Mouse (Mus musculus): Measurements from ENCODE around the gene Tead3. TPM values are rescaled to one million over a fixed set of nuclear protein-coding genes. Genes with fewer than 3 reads are reported as not detected.
"Not testable (repeated sequence)": the region's sequence is repeated elsewhere in the genome, so short reads cannot be mapped to it uniquely, and the experiment has no call there.

The Tead3 gene
- polyA plus RNA-seq, 1 experiment from 2014 or later, result 18.8 TPM

GRCm38 (mm10) chr17:28344050-28344607 is 6.5 kb downstream of the Tead3 start:
- peak overlapping the region; percentile 52 for H3K4me2 ChIP-seq (replicated peaks)
- no peak overlapping the region for H3K9ac ChIP-seq
- H3K36me3 ChIP-seq, result peaks cover 13% of the 10 kb centered on the region
- H3K27ac ChIP-seq (replicated peaks), result 0 out of 2 replicates have a peak overlapping the region, but pooled peaks have one; percentile 96
- H3K4me1 ChIP-seq, result peaks cover 89% of the 10 kb centered on the region
- H3K4me3 ChIP-seq (replicated peaks), result peak overlapping the region; percentile 28; the same call in 1 of the 2 replicates
- no peaks in the 10 kb centered on the region for H3K27me3 ChIP-seq
- no peak for ATAC-seq (ENCODE audit: insufficient number of reproducible peaks, low FRiP score, low TSS enrichment, low read depth)
- WGBS, result 15% methylated on average over 4 of the region's 4 CpGs
- no peaks in the 10 kb centered on the region for H3K9me3 ChIP-seq (replicated peaks)

GRCm38 (mm10) chr17:28341091-28341490 is 9.5 kb downstream of the Tead3 start:
- no peaks in the 10 kb centered on the region for H3K9me3 ChIP-seq (replicated peaks)
- H3K36me3 ChIP-seq, result peaks cover 40% of the 10 kb centered on the region
- peak overlapping the region; percentile 24; the same call in 1 of the 2 replicates for H3K9ac ChIP-seq
- H3K27me3 ChIP-seq, result no peaks in the 10 kb centered on the region
- peaks cover 62% of the 10 kb centered on the region for H3K4me1 ChIP-seq
- peak; percentile 74 for ATAC-seq (ENCODE audit: insufficient number of reproducible peaks, low FRiP score, low TSS enrichment, low read depth)
- peak overlapping the region; percentile 49 for H3K4me2 ChIP-seq (replicated peaks)
- H3K27ac ChIP-seq (replicated peaks), result peak overlapping the region; percentile 88
- H3K4me3 ChIP-seq (replicated peaks), result peak overlapping the region; percentile 23
- WGBS, result 9% methylated on average over 26 of the region's 26 CpGs

GRCm38 (mm10) chr17:28340578-28340977 is 10.0 kb downstream of the Tead3 start:
- 37% methylated on average over 7 of the region's 7 CpGs for WGBS
- H3K9me3 ChIP-seq (replicated peaks), result no peaks in the 10 kb centered on the region
- H3K4me1 ChIP-seq, result peaks cover 61% of the 10 kb centered on the region
- no peaks in the 10 kb centered on the region for H3K27me3 ChIP-seq
- peaks cover 45% of the 10 kb centered on the region for H3K36me3 ChIP-seq
- H3K9ac ChIP-seq, result no peak overlapping the region
- peak overlapping the region; percentile 49 for H3K4me2 ChIP-seq (replicated peaks)
- ATAC-seq (ENCODE audit: insufficient number of reproducible peaks, low FRiP score, low TSS enrichment, low read depth), result no peak
- peak overlapping the region; percentile 23 for H3K4me3 ChIP-seq (replicated peaks)
- peak overlapping the region; percentile 88 for H3K27ac ChIP-seq (replicated peaks)

GRCm38 (mm10) chr17:28337547-28337946 is 13.1 kb downstream of the Tead3 start:
- ATAC-seq (ENCODE audit: insufficient number of reproducible peaks, low FRiP score, low TSS enrichment, low read depth), result no peak
- no peak overlapping the region for H3K9ac ChIP-seq
- H3K27ac ChIP-seq (replicated peaks), result no peak overlapping the region
- peaks cover 70% of the 10 kb centered on the region for H3K36me3 ChIP-seq
- no peaks in the 10 kb centered on the region for H3K9me3 ChIP-seq (replicated peaks)
- peaks cover 60% of the 10 kb centered on the region for H3K4me1 ChIP-seq
- no peak overlapping the region for H3K4me2 ChIP-seq (replicated peaks)
- 88% methylated on average over 7 of the region's 7 CpGs for WGBS
- no peak overlapping the region for H3K4me3 ChIP-seq (replicated peaks)
- H3K27me3 ChIP-seq, result no peaks in the 10 kb centered on the region

- H3K27ac ChIP-seq (replicated peaks), result peak overlapping the region; percentile 4; the same call in 1 of the 2 replicates
- peaks cover 51% of the 10 kb centered on the region for H3K4me1 ChIP-seq
- no peak overlapping the region for H3K4me2 ChIP-seq (replicated peaks)
- H3K4me3 ChIP-seq (replicated peaks), result no peak overlapping the region
- H3K27me3 ChIP-seq, result no peaks in the 10 kb centered on the region
- H3K9me3 ChIP-seq (replicated peaks), result no peaks in the 10 kb centered on the region
- H3K9ac ChIP-seq, result no peak overlapping the region
- WGBS, result 64% methylated on average over 10 of the region's 10 CpGs
- H3K36me3 ChIP-seq, result peaks cover 85% of the 10 kb centered on the region
- no peak for ATAC-seq (ENCODE audit: insufficient number of reproducible peaks, low FRiP score, low TSS enrichment, low read depth)
Observed at GRCm38 (mm10) chr17:28335267-28335666, 15.3 kb downstream of the Tead3 start.

- ATAC-seq (ENCODE audit: insufficient number of reproducible peaks, low FRiP score, low TSS enrichment, low read depth), result no peak
- H3K36me3 ChIP-seq, result peaks cover 69% of the 10 kb centered on the region
- H3K4me3 ChIP-seq (replicated peaks), result no peak overlapping the region
- H3K4me1 ChIP-seq, result peaks cover 61% of the 10 kb centered on the region
- no peaks in the 10 kb centered on the region for H3K27me3 ChIP-seq
- no peaks in the 10 kb centered on the region for H3K9me3 ChIP-seq (replicated peaks)
- H3K9ac ChIP-seq, result no peak overlapping the region
- H3K4me2 ChIP-seq (replicated peaks), result no peak overlapping the region
- WGBS, result 47% methylated on average over 31 of the region's 31 CpGs
- H3K27ac ChIP-seq (replicated peaks), result peak overlapping the region; percentile 19
Observed at GRCm38 (mm10) chr17:28332915-28333546, 17.6 kb downstream of the Tead3 start.

GRCm38 (mm10) chr17:28332113-28332914 is 18.3 kb downstream of the Tead3 start:
- Histone ChIP-seq H3K27me3 (no peaks in the 10 kb centered on the region), H3K27ac (replicated peaks) (peak overlapping the region; percentile 48), H3K4me3 (replicated peaks) (no peak overlapping the region), H3K9ac (no peak overlapping the region), H3K4me2 (replicated peaks) (no peak overlapping the region), H3K36me3 (peaks cover 62% of the 10 kb centered on the region), H3K9me3 (replicated peaks) (no peaks in the 10 kb centered on the region), H3K4me1 (peaks cover 68% of the 10 kb centered on the region)
- no peak for ATAC-seq (ENCODE audit: insufficient number of reproducible peaks, low FRiP score, low TSS enrichment, low read depth)
- WGBS, result 49% methylated on average over 13 of the region's 13 CpGs

- H3K9me3 ChIP-seq (replicated peaks), result no peaks in the 10 kb centered on the region
- peak overlapping the region; percentile 68 for H3K27ac ChIP-seq (replicated peaks)
- peaks cover 70% of the 10 kb centered on the region for H3K4me1 ChIP-seq
- no peak overlapping the region for H3K9ac ChIP-seq
- H3K27me3 ChIP-seq, result no peaks in the 10 kb centered on the region
- peaks cover 57% of the 10 kb centered on the region for H3K36me3 ChIP-seq
- ATAC-seq (ENCODE audit: insufficient number of reproducible peaks, low FRiP score, low TSS enrichment, low read depth), result no peak
- no peak overlapping the region; the same call in 1 of the 2 replicates for H3K4me2 ChIP-seq (replicated peaks)
- 39% methylated on average over 5 of the region's 7 CpGs for WGBS
- no peak overlapping the region for H3K4me3 ChIP-seq (replicated peaks)
Observed at GRCm38 (mm10) chr17:28331241-28332112, 19.1 kb downstream of the Tead3 start.

- not testable (repeated sequence) for H3K9me3 ChIP-seq (replicated peaks); ATAC-seq (ENCODE audit: insufficient number of reproducible peaks, low FRiP score, low TSS enrichment, low read depth); H3K4me3 ChIP-seq (replicated peaks); H3K9ac ChIP-seq; H3K27me3 ChIP-seq
- Histone ChIP-seq H3K4me2 (replicated peaks) (peak overlapping the region; percentile 76; the same call in 1 of the 2 replicates), H3K27ac (replicated peaks) (peak overlapping the region; percentile 68; the same call in 1 of the 2 replicates), H3K4me1 (peaks cover 62% of the 10 kb centered on the region), H3K36me3 (peaks cover 55% of the 10 kb centered on the region)
- 55% methylated on average over 8 of the region's 8 CpGs for WGBS
Observed at GRCm38 (mm10) chr17:28330590-28330989, 20.0 kb downstream of the Tead3 start.

GRCm38 (mm10) chr17:28330232-28330546 is 20.4 kb downstream of the Tead3 start:
- Histone ChIP-seq H3K9ac (peak overlapping the region; percentile 99), H3K4me3 (replicated peaks) (peak overlapping the region; percentile 78), H3K27me3 (no peaks in the 10 kb centered on the region), H3K27ac (replicated peaks) (peak overlapping the region; percentile 98), H3K4me2 (replicated peaks) (peak overlapping the region; percentile 76), H3K36me3 (peaks cover 54% of the 10 kb centered on the region), H3K9me3 (replicated peaks) (no peaks in the 10 kb centered on the region), H3K4me1 (peaks cover 58% of the 10 kb centered on the region)
- ATAC-seq (ENCODE audit: insufficient number of reproducible peaks, low FRiP score, low TSS enrichment, low read depth), result no peak
- 22% methylated on average over 2 of the region's 2 CpGs for WGBS
